Mouse (Mus musculus): ENCODE measurements around the gene Znhit6.

GRCm38 (mm10) chr3:145600801-145601200 is 24.8 kb downstream of the Znhit6 start:
- no peak for TF ChIP-seq POLR2A (IDR thresholded peaks at IDR 0.05; ENCODE audit: extremely low read depth, insufficient read depth, low read length)
- no peak for TF ChIP-seq CTCF (IDR thresholded peaks at IDR 0.05; ENCODE audit: extremely low read depth, insufficient read depth, low read length)
